Mouse (Mus musculus) cerebellum, postnatal 36 days (tissue): ENCODE results near the gene Zfp174.
A peak's percentile ranks its signal among the peaks of the same experiment; 100 is the strongest.
"Not testable (repeated sequence)": the region's sequence is repeated elsewhere in the genome, so short reads cannot be mapped to it uniquely, and the experiment has no call there.

ENCODE experiments used
- DNase-seq, 2 experiments: peaks; one replicate each; pipeline ENCODE4 v3.0.0; 2021 to 2022; ENCODE audit warnings: mixed read lengths in 2 of 2

The Zfp174 gene

DNA sequence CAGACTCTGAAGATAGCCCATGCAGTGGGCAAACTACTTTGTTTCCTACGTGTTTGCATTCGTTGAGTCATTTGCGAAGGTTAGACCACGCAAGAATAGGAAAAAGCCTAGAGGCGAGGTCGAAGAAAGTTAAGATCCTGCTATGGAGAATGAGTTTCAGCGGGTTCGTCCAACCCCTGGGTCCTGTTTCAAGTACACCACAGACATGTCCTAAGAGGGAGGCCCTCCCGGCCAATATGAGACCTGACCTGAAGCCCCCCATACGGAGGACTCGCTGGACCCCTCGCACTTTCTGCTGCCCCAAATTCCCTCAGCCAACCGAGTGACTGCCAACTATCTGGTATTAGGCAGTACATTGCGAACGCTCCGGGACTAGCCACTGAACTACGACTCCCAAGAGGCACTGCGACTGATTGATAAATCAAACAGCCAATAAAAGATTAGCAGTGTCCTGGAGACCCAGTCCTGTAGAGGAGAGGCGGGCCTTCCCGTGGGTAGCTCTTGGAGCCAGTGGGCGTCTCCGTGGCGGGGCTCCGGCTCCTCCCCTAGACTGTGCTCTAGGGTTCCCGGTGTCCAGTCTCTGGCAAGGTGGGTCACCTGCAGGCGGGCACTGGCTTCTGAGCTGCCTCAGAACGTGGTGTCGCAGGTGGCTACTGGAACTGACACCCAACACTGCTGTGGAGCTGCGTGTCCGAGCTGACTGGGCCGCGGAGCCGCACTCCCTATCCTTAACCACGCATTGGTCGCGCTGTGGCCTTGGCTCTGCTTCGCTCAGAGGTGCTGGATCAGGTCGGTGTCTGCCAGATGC, at the start of gene Zfp174:
Gene Zfp174 (plus strand): TSS at position 558 of the 808 bp plus-strand sequence.
- peak; percentile 92 for DNase-seq

DNA sequence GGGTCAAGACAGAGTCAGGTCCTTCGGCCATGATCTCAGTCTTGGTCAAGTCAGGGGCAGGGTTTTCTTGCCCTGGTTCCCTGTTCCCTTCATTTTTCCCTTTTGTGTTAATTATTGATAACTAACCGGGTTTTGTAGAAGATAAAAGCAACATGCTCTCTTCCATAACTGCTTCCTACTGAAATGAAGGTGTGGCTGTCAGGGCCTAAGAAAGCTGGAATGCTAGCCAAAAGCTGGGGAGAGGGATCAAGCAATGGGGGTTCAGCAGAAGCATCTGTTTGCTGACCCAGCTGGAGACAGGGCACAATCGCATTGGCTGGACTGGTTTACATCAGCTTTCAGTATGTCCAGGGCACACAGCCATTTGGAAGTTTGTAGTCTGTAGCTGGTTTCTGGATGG, 38.9 kb upstream of the Zfp174 start:
- DNase-seq: no peak

DNA sequence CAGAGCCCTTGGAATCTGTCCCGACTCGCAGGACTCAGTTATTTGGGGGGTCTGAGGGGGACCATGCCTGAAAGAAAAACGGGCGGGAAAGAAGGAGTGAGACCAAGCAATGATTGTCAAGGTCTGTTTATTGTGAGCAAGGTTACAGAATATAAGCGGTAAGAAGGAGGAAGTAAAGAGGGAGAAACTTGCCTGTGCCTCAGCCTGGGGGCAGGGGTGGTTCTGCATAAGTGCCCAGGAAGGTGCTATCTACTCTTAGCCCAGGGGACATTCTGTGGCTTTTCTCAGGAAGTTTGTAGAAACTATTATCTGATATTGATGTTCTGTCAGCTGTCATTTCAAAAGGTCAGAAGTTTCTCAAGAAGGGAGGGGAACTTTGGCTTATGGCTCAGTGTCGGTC, 32.4 kb upstream of the Zfp174 start:
- DNase-seq: not testable (repeated sequence)

DNA sequence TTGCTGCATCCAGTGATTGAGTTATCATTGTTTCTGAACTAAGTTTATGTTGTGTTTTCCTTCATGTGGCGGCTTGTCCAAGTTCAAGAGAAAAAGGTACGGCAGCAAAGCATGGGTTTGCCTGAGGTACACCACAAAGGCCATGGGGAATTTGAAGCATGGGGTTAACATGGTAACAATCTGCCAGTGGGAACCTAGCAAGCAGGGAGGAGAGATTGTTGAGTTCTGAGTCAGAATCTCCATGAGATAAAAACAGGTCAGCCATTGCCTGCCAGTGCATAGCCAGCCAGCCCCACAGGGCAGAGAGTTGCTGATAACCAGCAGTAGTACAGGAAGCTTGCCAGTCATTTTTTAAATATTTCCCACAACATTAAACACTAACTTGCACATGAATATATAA, 26.9 kb upstream of the Zfp174 start:
- DNase-seq: no peak

DNA sequence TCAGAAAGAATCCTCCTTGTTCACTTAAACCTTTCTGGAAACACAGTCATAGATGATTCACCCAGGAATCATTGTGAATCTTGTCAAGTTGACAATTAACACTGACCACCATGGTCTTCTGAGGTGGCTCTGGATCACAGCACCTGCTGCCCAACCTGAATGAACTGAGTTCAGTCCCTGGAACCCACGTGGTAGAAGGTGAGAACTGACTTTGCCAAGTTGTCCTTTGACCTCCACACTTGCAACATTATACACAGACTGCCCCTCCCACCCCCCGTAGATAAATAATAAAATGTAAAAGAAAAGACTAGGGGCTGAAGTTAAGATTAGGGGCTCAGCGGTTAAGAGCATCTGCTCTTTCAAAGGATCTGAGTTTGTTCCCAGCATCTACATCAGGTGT, 19.0 kb upstream of the Zfp174 start:
- DNase-seq: no peak

DNA sequence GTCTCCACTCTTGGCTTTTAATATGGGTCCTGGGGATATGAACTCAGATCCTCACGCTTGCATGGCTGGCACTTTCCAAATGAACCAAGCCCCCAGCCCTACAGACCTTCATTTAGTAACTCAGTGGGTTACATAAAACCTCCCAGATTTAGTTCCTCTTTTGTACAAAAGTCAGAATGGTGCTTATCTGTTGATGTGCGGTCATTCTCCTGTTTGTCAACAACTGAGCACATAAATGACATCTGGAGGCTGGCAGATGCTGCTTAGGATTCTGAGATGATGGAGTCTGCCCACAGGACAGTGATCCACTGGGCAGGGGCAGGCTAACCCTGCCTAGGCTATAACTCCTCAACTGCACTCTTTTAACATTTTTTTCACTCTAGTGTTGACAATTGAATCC, 17.3 kb upstream of the Zfp174 start:
- DNase-seq: no peak

DNA sequence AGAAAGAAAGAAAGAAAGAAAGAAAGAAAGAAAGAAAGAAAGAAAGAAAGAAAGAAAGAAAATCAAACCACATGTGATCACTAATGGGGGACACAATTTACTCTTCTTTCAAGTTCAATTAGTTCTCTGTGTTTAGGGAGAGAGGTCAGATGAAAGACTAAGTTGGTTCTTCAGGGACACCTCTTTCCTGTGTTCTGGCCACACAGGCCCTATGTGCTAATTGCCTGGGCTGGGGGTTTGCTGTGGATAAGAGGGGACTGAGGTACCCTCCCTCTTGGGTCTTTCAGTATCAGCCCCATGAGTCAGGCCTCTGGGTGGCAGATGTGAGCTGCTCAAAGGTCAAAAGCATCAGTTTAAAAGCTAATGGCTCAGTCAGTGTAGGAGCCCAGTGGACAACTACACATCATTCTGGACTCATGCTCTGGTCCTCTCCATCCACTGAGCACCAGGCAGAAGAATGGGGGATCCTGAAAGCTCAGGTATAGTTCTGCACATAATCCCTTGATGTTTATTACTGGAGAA, 16.4 kb upstream of the Zfp174 start, which contains the start of gene Olfr15:
Gene Olfr15 (plus strand): TSS at position 291 of the 522 bp plus-strand sequence.
- no peak for DNase-seq

DNA sequence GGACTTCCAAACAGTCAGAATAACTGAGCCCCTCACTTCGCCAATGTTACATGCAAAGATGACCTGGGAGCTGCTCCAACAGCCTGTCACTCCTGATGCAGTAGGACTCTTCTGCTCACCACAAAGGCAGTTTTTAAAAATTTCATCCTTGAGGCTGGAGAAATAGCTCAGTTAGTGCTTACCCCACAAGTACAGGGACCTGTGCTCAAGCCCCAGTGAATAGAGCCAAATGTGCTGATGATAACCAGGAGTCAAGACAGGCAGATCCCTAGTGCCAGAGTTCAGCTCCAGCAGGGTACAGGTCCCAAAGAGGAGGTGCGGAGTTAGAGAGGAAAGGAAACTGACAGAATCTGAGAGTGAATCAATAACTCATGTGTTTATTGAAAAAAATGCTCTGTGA, 11.6 kb upstream of the Zfp174 start:
- no peak for DNase-seq

DNA sequence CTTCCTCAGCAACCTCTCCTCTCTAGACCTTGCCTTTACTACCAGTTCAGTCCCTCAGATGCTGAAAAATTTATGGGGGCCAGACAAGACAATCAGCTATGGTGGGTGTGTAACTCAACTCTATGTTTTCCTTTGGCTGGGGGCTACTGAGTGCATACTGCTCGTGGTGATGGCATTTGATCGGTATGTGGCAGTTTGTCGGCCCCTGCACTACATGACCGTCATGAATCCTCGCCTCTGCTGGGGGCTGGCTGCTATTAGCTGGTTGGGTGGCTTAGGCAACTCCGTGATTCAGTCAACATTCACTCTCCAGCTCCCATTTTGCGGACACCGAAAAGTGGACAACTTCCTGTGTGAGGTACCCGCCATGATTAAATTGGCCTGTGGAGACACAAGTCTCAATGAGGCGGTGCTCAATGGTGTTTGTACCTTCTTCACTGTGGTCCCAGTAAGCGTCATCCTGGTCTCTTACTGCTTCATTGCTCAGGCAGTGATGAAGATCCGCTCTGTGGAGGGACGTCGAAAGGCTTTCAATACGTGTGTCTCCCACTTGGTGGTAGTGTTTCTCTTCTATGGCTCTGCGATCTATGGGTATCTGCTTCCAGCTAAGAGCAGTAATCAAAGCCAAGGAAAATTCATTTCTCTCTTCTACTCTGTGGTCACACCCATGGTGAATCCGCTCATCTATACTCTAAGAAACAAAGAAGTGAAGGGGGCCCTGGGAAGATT, 7.7 kb upstream of the Zfp174 start:
- DNase-seq: no peak

DNA sequence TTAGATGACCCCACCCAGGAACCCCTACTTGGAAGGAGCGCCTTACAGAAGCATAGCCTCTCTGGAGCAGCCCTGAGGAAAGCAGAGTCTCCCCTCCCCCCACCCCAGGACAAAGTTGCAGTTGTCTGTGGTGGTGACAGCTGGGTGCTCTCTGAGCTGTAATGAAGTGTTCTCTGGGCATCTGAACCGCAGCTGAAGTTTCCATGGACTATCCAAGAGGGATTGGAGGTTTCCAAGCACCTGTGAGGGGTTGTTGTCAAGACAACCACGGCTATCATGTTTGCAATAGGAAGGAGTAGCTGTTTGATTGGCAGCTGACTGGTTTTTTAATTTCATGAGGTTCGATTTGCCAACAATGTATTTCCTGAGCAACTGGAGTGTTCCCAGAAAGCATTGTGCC, 4.1 kb upstream of the Zfp174 start:
- no peak for DNase-seq

DNA sequence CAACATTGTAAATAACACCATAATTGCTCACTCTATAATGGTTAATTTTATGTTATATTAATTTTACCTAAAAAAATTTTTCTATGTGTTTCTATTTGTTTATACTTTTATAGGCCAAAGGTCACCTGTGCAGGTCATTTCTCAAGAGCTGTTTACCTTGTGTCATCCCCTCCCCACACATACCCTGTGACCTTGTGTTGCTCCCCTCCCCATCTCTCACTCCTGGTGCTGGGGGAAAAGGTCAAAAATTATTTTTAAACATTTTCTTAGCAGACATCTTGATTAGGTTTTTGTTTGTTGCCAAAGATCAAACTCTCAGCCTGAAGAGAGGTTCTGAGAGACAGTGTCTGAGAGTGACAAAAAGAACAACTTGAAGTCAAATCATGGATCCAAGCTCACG, 3.3 kb upstream of the Zfp174 start:
- DNase-seq: no peak

DNA sequence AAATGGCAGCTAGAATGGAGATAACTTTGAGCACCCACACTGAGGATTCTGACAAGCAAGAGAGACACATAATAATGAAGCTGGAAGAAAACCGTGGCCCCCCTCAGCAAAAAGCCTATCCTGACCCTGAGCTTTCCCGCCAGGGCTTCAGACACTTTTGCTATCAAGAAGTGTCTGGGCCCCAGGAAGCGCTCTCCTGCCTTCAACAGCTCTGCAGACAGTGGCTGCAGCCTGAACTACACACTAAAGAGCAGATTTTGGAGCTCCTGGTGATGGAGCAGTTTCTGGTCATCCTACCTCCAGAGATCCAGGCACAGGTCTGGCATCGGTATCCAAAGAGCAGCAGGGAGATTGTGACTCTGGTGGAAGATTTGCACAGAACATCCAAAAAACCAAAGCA, 803 bp downstream of the Zfp174 start:
- no peak for DNase-seq

DNA sequence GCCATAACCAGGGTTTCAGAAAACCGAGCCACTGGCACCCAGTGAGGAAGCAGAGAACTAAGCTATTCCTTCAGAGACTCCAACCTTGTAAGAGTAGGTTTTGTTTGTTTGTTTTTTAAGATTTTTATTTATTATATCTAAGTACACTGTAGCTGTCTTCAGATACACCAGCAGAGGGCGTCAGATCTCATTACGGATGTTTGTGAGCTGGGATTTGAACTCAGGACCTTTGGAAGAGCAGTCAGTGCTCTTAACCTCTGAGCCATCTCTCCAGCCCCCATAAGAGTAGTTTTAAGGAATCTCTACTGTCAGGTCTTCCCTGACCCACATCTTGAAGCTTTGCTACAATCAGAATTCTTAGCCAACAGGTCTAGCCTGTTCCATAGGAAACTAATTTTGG, 1.3 kb downstream of the Zfp174 start:
- no peak for DNase-seq

DNA sequence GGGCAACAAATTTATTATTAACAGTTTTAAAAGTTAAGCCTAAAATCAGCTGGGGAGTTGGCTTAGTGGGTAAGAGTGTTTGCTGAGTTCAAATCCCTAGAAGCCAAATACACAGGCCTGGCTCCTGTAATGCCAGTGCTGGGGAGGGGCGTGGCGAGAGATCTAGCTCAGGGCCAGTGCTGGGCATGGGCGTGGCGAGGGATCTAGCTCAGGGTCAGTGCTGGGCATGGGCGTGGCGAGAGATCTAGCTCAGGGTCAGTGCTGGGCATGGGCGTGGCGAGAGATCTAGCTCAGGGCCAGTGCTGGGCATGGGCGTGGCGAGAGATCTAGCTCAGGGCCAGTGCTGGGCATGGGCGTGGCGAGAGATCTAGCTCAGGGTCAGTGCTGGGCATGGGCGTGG, 4.2 kb downstream of the Zfp174 start:
- DNase-seq: not testable (repeated sequence)

DNA sequence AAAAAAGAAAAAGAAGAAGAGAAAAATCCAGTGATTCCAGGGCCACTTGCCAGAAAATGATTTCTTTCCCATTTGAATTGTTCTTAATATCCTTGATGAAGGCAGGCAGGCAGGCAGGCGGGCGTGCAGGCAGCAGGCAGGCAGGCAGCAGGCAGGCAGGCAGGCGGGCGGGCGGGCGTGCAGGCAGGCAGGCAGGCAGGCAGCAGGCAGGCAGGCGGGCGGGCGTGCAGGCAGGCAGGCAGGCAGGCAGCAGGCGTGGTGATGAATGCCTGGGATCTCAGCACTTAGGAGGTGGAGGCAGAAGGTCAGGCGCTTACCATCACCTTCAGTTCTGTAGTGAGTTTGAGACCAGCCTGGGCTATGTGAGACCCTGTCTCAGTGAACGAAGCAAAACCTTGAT, 5.5 kb downstream of the Zfp174 start:
- no peak for DNase-seq

DNA sequence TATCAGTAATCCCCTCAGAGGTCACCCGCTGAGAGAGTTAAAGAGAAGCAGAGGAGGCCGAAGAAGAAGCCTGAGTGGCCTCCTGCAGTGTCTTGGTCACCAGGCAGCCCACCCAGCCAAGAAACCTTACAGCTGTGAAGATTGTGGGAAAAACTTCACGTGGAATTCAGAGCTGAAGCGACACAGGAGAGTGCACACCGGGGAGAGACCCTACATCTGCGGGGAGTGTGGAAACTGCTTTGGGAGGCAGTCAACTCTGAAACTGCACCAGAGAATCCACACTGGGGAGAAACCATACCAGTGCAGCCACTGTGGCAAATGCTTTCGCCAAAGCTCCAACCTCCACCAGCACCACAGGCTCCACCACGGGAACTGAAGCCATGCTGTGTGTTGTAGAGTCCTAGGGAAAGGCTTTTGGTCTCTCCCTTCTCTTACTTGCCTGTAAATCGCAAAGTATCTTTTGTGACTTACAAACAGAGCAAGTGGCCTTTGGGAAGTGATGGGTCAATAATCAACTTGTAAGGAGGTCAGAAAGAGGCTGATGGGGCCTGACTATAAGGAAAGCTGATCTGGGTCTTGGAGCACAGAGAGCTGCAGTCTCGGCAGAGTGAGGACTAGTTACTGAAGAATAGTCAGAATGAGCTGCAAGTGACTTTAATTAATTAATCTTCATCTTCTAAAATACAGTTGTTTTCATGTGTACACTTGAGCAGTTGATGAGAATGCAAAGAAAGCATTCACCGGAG, 7.5 kb downstream of the Zfp174 start:
- DNase-seq: no peak

DNA sequence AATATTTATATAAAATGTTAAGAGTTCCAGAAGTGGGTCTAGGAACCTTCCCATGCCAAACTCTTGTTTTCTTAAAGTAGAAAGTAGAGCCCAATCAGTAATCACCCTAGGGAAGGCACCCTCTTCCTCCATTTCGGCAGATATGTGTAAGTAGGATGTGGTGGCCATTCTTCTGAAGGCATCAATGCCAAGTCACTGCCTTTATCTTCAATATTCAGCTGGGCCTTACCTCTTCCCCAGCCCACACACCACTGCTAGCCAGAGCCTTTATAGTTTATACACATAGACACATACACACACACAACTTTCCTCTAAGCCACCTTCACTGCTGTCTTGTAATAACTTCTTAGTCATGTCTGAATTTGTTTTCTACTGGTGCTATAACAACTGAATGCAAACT, 8.7 kb downstream of the Zfp174 start:
- no peak for DNase-seq

DNA sequence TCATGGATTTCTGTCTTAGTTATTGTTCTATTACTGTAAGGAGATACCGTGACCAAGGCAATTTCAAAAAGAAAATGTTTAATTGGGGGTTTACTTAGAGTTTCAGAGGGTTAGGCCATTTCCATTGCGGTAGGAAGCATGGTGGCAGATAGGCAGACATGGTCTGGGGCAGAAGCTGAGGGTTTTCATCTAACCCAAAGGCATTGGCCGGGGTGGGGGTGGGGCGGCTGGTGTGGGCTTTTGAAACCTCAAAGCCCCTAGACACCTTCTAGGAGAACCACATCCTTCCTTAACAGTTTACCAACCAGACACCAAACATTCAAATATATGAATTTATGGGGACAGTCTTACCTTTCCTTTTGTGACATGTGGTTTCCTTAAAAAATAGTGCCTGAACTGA, 12.2 kb downstream of the Zfp174 start:
- no peak for DNase-seq

DNA sequence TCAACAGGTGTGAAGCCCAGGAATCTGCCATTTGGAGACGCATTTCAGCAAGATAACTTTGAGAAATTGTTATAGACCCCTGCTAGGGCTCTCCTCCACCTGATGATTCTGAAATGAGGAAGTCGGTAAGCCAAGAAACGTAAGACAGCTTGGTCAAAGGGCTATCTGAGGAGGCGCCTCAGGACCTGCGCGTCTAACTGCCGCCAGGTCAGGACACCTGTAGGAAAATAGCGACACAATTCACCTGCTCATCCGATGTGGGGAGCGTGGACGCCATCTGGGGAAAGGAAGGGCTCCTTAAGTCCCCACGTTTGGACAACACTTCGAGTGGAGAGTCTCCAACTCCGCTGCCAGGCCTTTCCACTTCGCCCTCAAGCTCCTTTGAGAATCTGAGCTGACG, 24.7 kb downstream of the Zfp174 start:
- no peak for DNase-seq

DNA sequence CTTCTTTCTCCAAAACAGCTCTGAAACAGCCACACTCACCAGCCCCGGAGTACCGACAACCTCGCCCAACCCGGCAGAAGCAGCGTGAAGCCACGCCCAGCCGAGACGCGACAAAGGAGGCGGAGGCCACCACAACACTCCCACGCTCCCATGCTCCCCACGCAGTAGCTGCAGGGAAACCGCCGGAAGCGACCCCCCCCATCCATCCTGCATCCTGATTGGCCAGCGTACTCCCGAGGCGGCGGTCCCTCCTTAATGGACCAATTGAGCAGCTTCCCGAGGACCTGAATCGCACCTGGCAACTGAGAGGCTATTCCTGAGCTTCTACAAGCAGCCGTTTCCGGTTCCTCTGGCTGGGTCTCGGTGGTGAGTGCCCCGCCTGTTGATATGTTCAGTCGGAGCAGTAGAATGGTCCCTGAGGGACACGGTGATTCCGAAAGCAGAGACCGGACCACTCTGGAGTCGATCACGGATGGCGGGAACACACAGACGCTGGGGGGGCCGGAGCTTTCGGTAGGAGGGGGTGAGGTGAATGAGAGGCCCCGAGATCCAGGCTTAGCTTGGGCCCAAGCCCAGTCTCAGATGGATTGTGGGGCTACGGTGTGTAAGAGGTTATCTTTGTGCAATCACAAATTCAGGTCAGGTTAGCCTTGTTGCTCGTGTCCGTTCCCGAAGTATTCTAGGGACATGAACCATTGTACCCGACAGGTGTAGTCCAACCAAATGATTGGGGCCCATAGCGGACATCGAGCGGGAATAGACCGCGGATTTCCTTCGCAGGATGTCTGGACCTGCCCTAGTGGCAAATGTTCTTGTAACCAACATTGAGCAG, 25.4 kb downstream of the Zfp174 start, which contains the start of gene Naa60:
Gene Naa60 (plus strand): TSS at position 160 of the 832 bp plus-strand sequence.
- DNase-seq: peak; percentile 82 to 88

DNA sequence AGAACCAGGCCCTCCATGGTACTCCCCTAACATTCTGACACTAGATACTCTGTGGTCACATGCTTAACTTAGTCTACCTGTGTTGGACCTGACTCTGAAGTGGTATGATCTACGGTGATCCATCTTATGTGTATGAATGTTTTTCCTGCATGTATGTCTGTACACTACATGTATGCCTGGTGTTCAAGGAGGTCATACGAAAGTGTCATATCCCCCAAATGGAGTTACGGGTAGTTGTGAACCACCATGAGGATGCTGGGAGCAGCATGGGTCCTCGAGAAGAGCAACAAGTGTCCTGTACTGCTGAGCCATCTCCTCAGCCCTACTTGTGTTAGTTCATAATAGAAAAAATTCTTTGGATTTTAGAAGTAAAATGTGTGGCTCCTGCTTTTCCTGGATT, 29.3 kb downstream of the Zfp174 start:
- DNase-seq: no peak
